Mouse (Mus musculus): Measurements from ENCODE around the gene Lamp3.

DNA sequence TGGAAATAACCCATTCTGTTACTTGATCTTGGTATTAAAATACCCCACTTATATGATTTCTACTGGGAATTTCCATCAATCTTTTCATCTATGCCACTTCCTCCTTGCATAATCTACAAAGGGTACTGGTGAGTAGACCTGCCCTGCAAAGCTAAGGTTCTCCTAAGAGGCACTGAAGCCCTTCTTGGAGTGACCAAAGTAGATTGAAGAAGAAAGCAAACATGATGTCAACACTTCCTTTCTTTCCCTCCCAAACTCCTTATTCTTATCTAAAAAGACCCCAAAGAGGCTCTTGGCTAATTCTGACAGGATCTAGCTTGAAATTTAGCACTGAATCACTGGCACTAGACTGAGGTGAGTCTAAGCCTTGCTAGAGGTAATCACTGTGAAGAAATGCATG lies 7.0 kb downstream of the Lamp3 start:
- TF ChIP-seq CTCF (IDR thresholded peaks at IDR 0.05; ENCODE audit: borderline replicate concordance, insufficient read depth, low read length) (no peak), POLR2A (IDR thresholded peaks at IDR 0.05; ENCODE audit: low read depth, low read length) (no peak)
